In the genomic region with DNA sequence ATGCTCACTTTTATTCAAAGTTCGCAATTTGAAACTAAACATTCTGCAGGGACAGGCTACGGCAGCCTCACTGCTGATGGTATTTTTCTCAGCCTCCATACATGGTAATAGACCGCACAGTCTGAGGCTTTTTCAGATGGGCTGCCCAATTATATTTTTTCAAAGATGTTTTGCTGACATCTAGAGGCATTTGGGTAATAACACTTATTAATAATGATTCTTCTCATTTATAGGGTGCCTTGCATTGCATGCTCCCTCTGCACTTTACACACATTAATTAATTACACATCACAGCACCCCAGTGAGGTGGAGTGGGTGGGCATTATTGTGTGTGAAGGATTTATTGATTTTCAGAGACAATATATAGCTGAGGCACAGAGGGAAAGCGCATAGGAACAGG, we compare ENCODE assay signal across 10 mouse cellular contexts.
DNase-seq lines count a peak whose midpoint lies in the region; ATAC-seq and TF ChIP-seq lines count a peak whose summit lies in the region.
"Had no signal": no experiment of that assay in that cellular context is flagged by ENCODE, and none has a peak within 500 bp of the region (broad histone marks: within the 10 kb centered on the region; RNA-seq: fewer than 3 reads in every experiment).

No protein-coding gene starts in this region.

- no peak overlapping the region for H3K9ac ChIP-seq in midbrain, embryonic 11.5 days (ENCODE audit: low read length)
- H3K9ac ChIP-seq in stomach, postnatal 0 days (ENCODE audit: low read length): no peak overlapping the region

- H3K36me3 ChIP-seq in midbrain, embryonic 11.5 days (ENCODE audit: control insufficient read depth, insufficient read depth, low read length): no peaks in the 10 kb centered on the region
- no peaks in the 10 kb centered on the region for H3K36me3 ChIP-seq in midbrain, embryonic 10.5 days
- H3K36me3 ChIP-seq in stomach, postnatal 0 days (ENCODE audit: control insufficient read depth, insufficient read depth, low read length): no peaks in the 10 kb centered on the region

- 59% methylated on average over 4 of the region's 4 CpGs for WGBS in midbrain, embryonic 11.5 days
- WGBS in midbrain, embryonic 10.5 days: 61% methylated on average over 4 of the region's 4 CpGs
- WGBS in stomach, postnatal 0 days: 37% methylated on average over 4 of the region's 4 CpGs

- H3K4me2 ChIP-seq in midbrain, embryonic 11.5 days: no peak overlapping the region
- no peak overlapping the region for H3K4me2 ChIP-seq in stomach, postnatal 0 days (replicated peaks; ENCODE audit: low read depth)

- peaks cover 6% of the 10 kb centered on the region; the same call in 1 of the 2 replicates for H3K27me3 ChIP-seq in midbrain, embryonic 11.5 days (ENCODE audit: control insufficient read depth, insufficient read depth, low read length)
- peaks cover 75% of the 10 kb centered on the region for H3K27me3 ChIP-seq in midbrain, embryonic 10.5 days (ENCODE audit: low read depth, poor library complexity, severe bottlenecking)
- no peaks in the 10 kb centered on the region for H3K27me3 ChIP-seq in stomach, postnatal 0 days (ENCODE audit: control insufficient read depth, insufficient read depth, low read length)

- no peaks in the 10 kb centered on the region for H3K9me3 ChIP-seq in midbrain, embryonic 11.5 days (ENCODE audit: control insufficient read depth, low read length)
- H3K9me3 ChIP-seq in midbrain, embryonic 10.5 days (replicated peaks): no peaks in the 10 kb centered on the region
- no peaks in the 10 kb centered on the region for H3K9me3 ChIP-seq in stomach, postnatal 0 days (ENCODE audit: control insufficient read depth, low read length)

- peak; percentile 52 for TF ChIP-seq CTCF in stomach, postnatal 0 days (IDR thresholded peaks at IDR 0.05; ENCODE audit: low read depth)

- peak; percentile 74; the same call in 1 of the 2 replicates for ATAC-seq in midbrain, embryonic 11.5 days (ENCODE audit: low FRiP score)
- ATAC-seq in stomach, postnatal 0 days (ENCODE audit: low FRiP score, low TSS enrichment): no peak

- no peak for TF ChIP-seq EP300 in stomach, postnatal 0 days (optimal IDR thresholded peaks at IDR 0.05)

- H3K4me3 ChIP-seq in midbrain, embryonic 11.5 days (ENCODE audit: low read depth, low read length): no peak overlapping the region
- no peak overlapping the region for H3K4me3 ChIP-seq in midbrain, embryonic 10.5 days
- H3K4me3 ChIP-seq in stomach, postnatal 0 days (ENCODE audit: low read depth, low read length): no peak overlapping the region

- peak; percentile 50 for DNase-seq in embryo, embryonic 10.5 days (ENCODE audit: low spot score)
- no peak for DNase-seq in embryo, embryonic 10 days (ENCODE audit: low spot score)
- no peak for DNase-seq in midbrain, embryonic 11.5 days (ENCODE audit: low spot score, missing footprints)
- no peak for DNase-seq in midbrain, embryonic 10.5 days (ENCODE audit: low spot score)
- peak; percentile 6 for DNase-seq in kidney, postnatal 10 days
- DNase-seq in stomach, postnatal 0 days (ENCODE audit: low spot score): no peak
- no peak for DNase-seq in spleen, postnatal 14 days (ENCODE audit: low spot score in 2 of 2)
- no peak for DNase-seq in cerebellum, adult 8-10 months
- DNase-seq: cerebellum, adult 11 months; lung, postnatal 36 days had no signal

- H3K27ac ChIP-seq in midbrain, embryonic 11.5 days (ENCODE audit: low read depth, low read length): no peak overlapping the region
- no peak overlapping the region for H3K27ac ChIP-seq in midbrain, embryonic 10.5 days (replicated peaks)
- H3K27ac ChIP-seq in stomach, postnatal 0 days (replicated peaks): no peak overlapping the region

- no peaks in the 10 kb centered on the region for H3K4me1 ChIP-seq in midbrain, embryonic 11.5 days (ENCODE audit: control insufficient read depth, insufficient read depth, low read length)
- H3K4me1 ChIP-seq in midbrain, embryonic 10.5 days: peaks cover 13% of the 10 kb centered on the region; the same call in 1 of the 2 replicates
- no peaks in the 10 kb centered on the region for H3K4me1 ChIP-seq in stomach, postnatal 0 days (replicated peaks; ENCODE audit: control insufficient read depth, insufficient read depth)

Comparison
In these comparisons a context has a peak if more than half of its experiments do, and no peak if none do; other contexts are left out.
1. DNase-seq: peak in embryo, embryonic 10.5 days (single experiment) and kidney, postnatal 10 days (single experiment); none in embryo, embryonic 10 days (single experiment), midbrain, embryonic 11.5 days (single experiment), midbrain, embryonic 10.5 days (single experiment), stomach, postnatal 0 days (single experiment), spleen, postnatal 14 days (0 of 2) and cerebellum, adult 8-10 months (single experiment).